In genomic region chr7:25309425-25309824, GRCm38 (mm10) we compare ENCODE assay signal across 20 mouse cellular contexts. TPM values are rescaled to one million over a fixed set of nuclear protein-coding genes. Genes with fewer than 3 reads are reported as not detected.
"Had no signal": no experiment of that assay in that cellular context is flagged by ENCODE, and none has a peak within 500 bp of the region (broad histone marks: within the 10 kb centered on the region; RNA-seq: fewer than 3 reads in every experiment).

No protein-coding gene starts in this region.

- H3K9ac ChIP-seq: lung, embryonic 15.5 days; midbrain, embryonic 13.5 days; midbrain, embryonic 15.5 days; neural tube, embryonic 12.5 days had no signal

- H3K36me3 ChIP-seq: lung, embryonic 15.5 days; midbrain, embryonic 15.5 days; neural tube, embryonic 12.5 days had no signal

- H3K27ac ChIP-seq: lung, embryonic 15.5 days; macrophage; midbrain, embryonic 13.5 days; midbrain, embryonic 15.5 days; neural tube, embryonic 12.5 days had no signal

- ATAC-seq: lung, postnatal 0 days; midbrain, embryonic 13.5 days; midbrain, embryonic 15.5 days had no signal

- H3K9me3 ChIP-seq: lung, embryonic 15.5 days; megakaryocyte, embryonic 14.5 days; midbrain, embryonic 13.5 days; midbrain, embryonic 15.5 days; neural tube, embryonic 12.5 days had no signal

- H3K4me3 ChIP-seq: lung, embryonic 15.5 days; midbrain, embryonic 13.5 days; midbrain, embryonic 15.5 days; neural tube, embryonic 12.5 days had no signal

- H3K4me2 ChIP-seq: lung, embryonic 15.5 days; midbrain, embryonic 11.5 days; midbrain, embryonic 13.5 days; midbrain, embryonic 15.5 days; neural tube, embryonic 12.5 days had no signal

- DNase-seq: lung, adult 2 months; lung, postnatal 14 days; lung, postnatal 36 days; right cerebral cortex, postnatal 14 days; thymus, adult 2 months; thymus, postnatal 25 days; thymus, postnatal 4 days had no signal

RNA-seq across cellular contexts. Expression of gene Tmem145, which starts 3.5 kb away (rescaled TPM):
- total RNA-seq: megakaryocyte progenitor cell, adult 5-6 weeks; monocyte, adult 5-6 weeks; neutrophil, adult 5-6 weeks had no signal
- polyA plus RNA-seq: lung, adult 2 months; lung, postnatal 0 days; macrophage; spleen, adult 2 months had no signal

RNA-seq across cellular contexts. Expression of gene Prr19, which starts 8.2 kb away (rescaled TPM):
- total RNA-seq: megakaryocyte progenitor cell, adult 5-6 weeks; monocyte, adult 5-6 weeks; neutrophil, adult 5-6 weeks had no signal
- polyA plus RNA-seq: lung, adult 2 months; lung, postnatal 0 days; macrophage; spleen, adult 2 months; urinary bladder, adult 2 months had no signal
